Mouse (Mus musculus): ENCODE measurements at regions not wholly inside any gene's neighbourhood (a gene's known extent, or its start where the extent isn't known, plus 50 kb on each side); places are given as distances from the start of the nearest gene placed in this dataset.

DNA sequence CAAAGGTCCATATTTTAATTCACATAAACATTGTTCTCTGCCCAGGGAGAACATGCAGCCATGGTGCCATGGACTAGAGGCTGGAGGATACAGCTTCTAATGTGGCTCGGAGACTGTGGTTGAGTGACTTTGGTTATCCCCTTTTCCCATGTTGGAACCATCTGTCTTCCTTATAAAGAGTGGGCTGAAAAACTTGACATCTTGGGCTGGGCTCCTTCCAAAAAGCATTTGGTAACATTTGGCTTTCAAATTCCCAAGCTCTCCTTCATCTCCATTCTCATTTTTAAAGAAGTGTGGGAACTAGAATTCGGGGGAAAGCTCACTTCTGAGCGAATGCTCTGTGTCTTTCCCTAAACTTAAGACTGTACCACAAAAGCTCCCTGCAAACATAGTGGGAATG lies 50.3 kb upstream of the Cxcl12 start:
- no peak for DNase-seq

Data from embryo, embryonic 11 days (tissue).